ENCODE assay signal across 23 mouse cellular contexts in genomic region chr7:75478060-75478459, GRCm38 (mm10). TPM values are rescaled to one million over a fixed set of nuclear protein-coding genes. Genes with fewer than 3 reads are reported as not detected.
DNase-seq lines count a peak whose midpoint lies in the region; ATAC-seq and TF ChIP-seq lines count a peak whose summit lies in the region.
"Had no signal": no experiment of that assay in that cellular context is flagged by ENCODE, and none has a peak within 500 bp of the region (broad histone marks: within the 10 kb centered on the region; RNA-seq: fewer than 3 reads in every experiment).

No protein-coding gene starts in this region.

- no peak overlapping the region for H3K9ac ChIP-seq in CH12.LX (ENCODE audit: insufficient read depth, low read depth)
- H3K9ac ChIP-seq in hindbrain, postnatal 0 days (replicated peaks; ENCODE audit: low read length): no peak overlapping the region

- TF ChIP-seq POLR2A in CH12.LX (IDR thresholded peaks at IDR 0.05; ENCODE audit: low read depth, low read length): no peak
- no peak for TF ChIP-seq POLR2A in myocyte (IDR thresholded peaks at IDR 0.05; ENCODE audit: insufficient read length, low read depth)

- no peaks in the 10 kb centered on the region for H3K27me3 ChIP-seq in C2C12 (ENCODE audit: control insufficient read depth, insufficient read depth, insufficient read length)
- H3K27me3 ChIP-seq in CH12.LX (replicated peaks): no peaks in the 10 kb centered on the region
- H3K27me3 ChIP-seq in myocyte (ENCODE audit: control insufficient read depth, insufficient read depth, insufficient read length): no peaks in the 10 kb centered on the region
- H3K27me3 ChIP-seq in splenic B cell, adult 2 months (ENCODE audit: control insufficient read depth, insufficient read depth, low read length, poor library complexity, severe bottlenecking): no peaks in the 10 kb centered on the region
- no peaks in the 10 kb centered on the region for H3K27me3 ChIP-seq in hindbrain, postnatal 0 days (ENCODE audit: insufficient read depth, low read length)
- H3K27me3 ChIP-seq: Patski had no signal

- in situ Hi-C loops in CH12.LX (cut with MboI; ENCODE audit: low pct_ligation_motif_present, low pct_unique_long_range_greater_than_20kb, low sequenced_read_pairs): no loop called here

- no peak for TF ChIP-seq EP300 in CH12.LX (IDR thresholded peaks at IDR 0.05; ENCODE audit: low read length)

- H3K27ac ChIP-seq in CH12.LX (ENCODE audit: insufficient read depth, low read depth): no peak overlapping the region
- no peak overlapping the region for H3K27ac ChIP-seq in hindbrain, postnatal 0 days

- H3ac ChIP-seq in C2C12 (ENCODE audit: control insufficient read depth, insufficient read length, low read depth) (no peak overlapping the region), myocyte (ENCODE audit: control insufficient read depth, insufficient read length) (no peak overlapping the region)

- DNase-seq in CH12.LX (ENCODE audit: extremely low read depth): no peak
- DNase-seq in splenic B cell, adult 2 months (ENCODE audit: low read depth, low spot score): peak; percentile 30
- no peak for DNase-seq in cerebellum, adult 8-10 months
- no peak for DNase-seq in heart, adult 8-10 months (ENCODE audit: low spot score)
- no peak for DNase-seq in lung, postnatal 36 days
- no peak for DNase-seq in hindbrain, postnatal 0 days (ENCODE audit: low spot score)
- DNase-seq: adrenal gland, adult 2 months; adrenal gland, adult 8-10 months; adrenal gland, postnatal 10 days; adrenal gland, postnatal 14 days; adrenal gland, postnatal 25 days; adrenal gland, postnatal 36 days; B cell, adult 2 months; cerebellum, adult 11 months; cerebellum, adult 11-12 months; cerebellum, adult 18-20 months; cerebellum, adult 2 months had no signal

- no peak; the same call in none of the 2 replicates for TF ChIP-seq RAD21 in CH12.LX (IDR thresholded peaks at IDR 0.05; ENCODE audit: low read depth, low read length)

- TF ChIP-seq CTCF in C2C12 (IDR thresholded peaks at IDR 0.05; ENCODE audit: control insufficient read depth, insufficient read depth, insufficient read length) (no peak), CH12.LX (conservative IDR thresholded peaks at IDR 0.05 in 1 of 2, IDR thresholded peaks at IDR 0.05 in 1 of 2; ENCODE audit: low read depth in 2 of 2, low read length in 2 of 2) (peak in 1 of 2 experiments; percentile 16; a peak in 1 of 4 replicates)
- TF ChIP-seq CTCF in hindbrain, postnatal 0 days (IDR thresholded peaks at IDR 0.05; ENCODE audit: low read depth): no peak

- peaks cover 5% of the 10 kb centered on the region for H3K79me3 ChIP-seq in C2C12 (ENCODE audit: low read depth)

- 85% methylated on average over 2 of the region's 2 CpGs for WGBS in hindbrain, postnatal 0 days

- ATAC-seq in hindbrain, postnatal 0 days: no peak
- ATAC-seq: activated CD4-positive, CD25-positive, alpha-beta regulatory T cell, adult 4 months; CD4-positive, CD25-positive, alpha-beta regulatory T cell, adult 4 months; Patski had no signal

- no peak overlapping the region for H3K4me2 ChIP-seq in CH12.LX (ENCODE audit: insufficient read depth, low read depth, poor library complexity, severe bottlenecking)
- no peak overlapping the region for H3K4me2 ChIP-seq in myocyte (ENCODE audit: low read depth)
- no peak overlapping the region for H3K4me2 ChIP-seq in hindbrain, postnatal 0 days (ENCODE audit: low read depth, low read length)

- H3K4me3 ChIP-seq in C2C12 (ENCODE audit: insufficient read depth, poor library complexity, severe bottlenecking) (no peak overlapping the region), CH12.LX (replicated peaks in 1 of 3; ENCODE audit: low read depth in 2 of 3, low read length in 2 of 3, poor library complexity in 1 of 3) (no peak overlapping the region), myocyte (no peak overlapping the region)
- H3K4me3 ChIP-seq in hindbrain, postnatal 0 days (ENCODE audit: low read length): no peak overlapping the region

- peaks cover 0 to 31% of the 10 kb centered on the region in 2 experiments; a peak in 2 of 4 replicates for H3K4me1 ChIP-seq in CH12.LX (ENCODE audit: control insufficient read depth in 1 of 2, insufficient read depth in 2 of 2)
- no peaks in the 10 kb centered on the region for H3K4me1 ChIP-seq in hindbrain, postnatal 0 days (ENCODE audit: insufficient read depth, low read length)

- no peaks in the 10 kb centered on the region for H3K9me3 ChIP-seq in CH12.LX (replicated peaks; ENCODE audit: low read length)
- H3K9me3 ChIP-seq in hindbrain, postnatal 0 days (ENCODE audit: low read length): no peaks in the 10 kb centered on the region
- H3K9me3 ChIP-seq: G1E had no signal

- H3K79me2 ChIP-seq in C2C12 (ENCODE audit: control insufficient read depth, insufficient read depth) (peaks cover 52% of the 10 kb centered on the region), CH12.LX (replicated peaks; ENCODE audit: control insufficient read depth, extremely low read depth, insufficient read depth, poor library complexity, severe bottlenecking) (peaks cover 8% of the 10 kb centered on the region), myocyte (ENCODE audit: control insufficient read depth, insufficient read depth) (peaks cover 98% of the 10 kb centered on the region)

- H3K36me3 ChIP-seq in C2C12 (ENCODE audit: control insufficient read depth, insufficient read depth) (no peaks in the 10 kb centered on the region), CH12.LX (replicated peaks in 1 of 2; ENCODE audit: control insufficient read depth in 1 of 2, insufficient read depth in 1 of 2, low read length in 1 of 2) (peaks cover 0 to 27% of the 10 kb centered on the region in 2 experiments), myocyte (ENCODE audit: control insufficient read depth, insufficient read depth) (peaks cover 20% of the 10 kb centered on the region)
- H3K36me3 ChIP-seq in splenic B cell, adult 2 months (ENCODE audit: control insufficient read depth, insufficient read depth, low read length, poor library complexity, severe bottlenecking): no peaks in the 10 kb centered on the region
- H3K36me3 ChIP-seq in hindbrain, postnatal 0 days (ENCODE audit: insufficient read depth, low read length): no peaks in the 10 kb centered on the region
- H3K36me3 ChIP-seq: G1E had no signal

- dilution Hi-C loops in CH12.LX (cut with MboI; ENCODE audit: extremely low pct_ligation_motif_present, extremely low pct_unique_long_range_greater_than_20kb, low sequenced_read_pairs): no loop called here

TF ChIP-seq in C2C12, 6 proteins besides CTCF, POLR2A, EP300 and RAD21:
- TF ChIP-seq MYOD1 (IDR thresholded peaks at IDR 0.05; ENCODE audit: control insufficient read depth, insufficient read length, low read depth) (peak; percentile 30), USF1 (IDR thresholded peaks at IDR 0.05; ENCODE audit: low read depth) (no peak)

TF ChIP-seq in CH12.LX, 34 proteins besides CTCF, POLR2A, EP300 and RAD21 (continues in another document):
- TF ChIP-seq ZNF384 (IDR thresholded peaks at IDR 0.05; ENCODE audit: low read depth, low read length): no peak
- TF ChIP-seq RCOR1 (conservative IDR thresholded peaks at IDR 0.05; ENCODE audit: low read depth, low read length): no peak
- no peak for TF ChIP-seq USF2 (conservative IDR thresholded peaks at IDR 0.05; ENCODE audit: low read depth, low read length)
- no peak for TF ChIP-seq E2F4 (IDR thresholded peaks at IDR 0.05; ENCODE audit: insufficient replicate concordance, low read depth, low read length)
- no peak for TF ChIP-seq MXI1 (IDR thresholded peaks at IDR 0.05; ENCODE audit: low read depth, low read length)
- TF ChIP-seq UBTF (IDR thresholded peaks at IDR 0.05; ENCODE audit: low read depth, low read length): no peak
- TF ChIP-seq ZKSCAN1 (IDR thresholded peaks at IDR 0.05; ENCODE audit: borderline replicate concordance, low read depth, low read length): no peak
- TF ChIP-seq HCFC1 (IDR thresholded peaks at IDR 0.05; ENCODE audit: low read depth, low read length): no peak
- TF ChIP-seq MAZ (IDR thresholded peaks at IDR 0.05; ENCODE audit: low read depth, low read length): no peak
- TF ChIP-seq GABPA (IDR thresholded peaks at IDR 0.05; ENCODE audit: insufficient replicate concordance, low read depth, low read length): no peak
- no peak for TF ChIP-seq TBP (conservative IDR thresholded peaks at IDR 0.05; ENCODE audit: low read depth, low read length)
- no peak for TF ChIP-seq CHD1 (IDR thresholded peaks at IDR 0.05; ENCODE audit: low read depth, low read length)
- TF ChIP-seq CHD2 (IDR thresholded peaks at IDR 0.05; ENCODE audit: low read length): no peak
- no peak for TF ChIP-seq POLR2AphosphoS2 (IDR thresholded peaks at IDR 0.05; ENCODE audit: low read depth, low read length)

TF ChIP-seq in myocyte, 11 proteins besides CTCF, POLR2A, EP300 and RAD21:
- peak; percentile 62 for TF ChIP-seq TCF12 (IDR thresholded peaks at IDR 0.05; ENCODE audit: insufficient read depth, poor library complexity, severe bottlenecking)
- TF ChIP-seq MYOG (IDR thresholded peaks at IDR 0.05; ENCODE audit: control insufficient read depth in 1 of 3, insufficient read depth in 1 of 3, insufficient read length in 2 of 3, low read depth in 2 of 3): peak in 2 of 3 experiments; percentile 57 to 60
- no peak for TF ChIP-seq POLR2AphosphoS2 (IDR thresholded peaks at IDR 0.05; ENCODE audit: insufficient read length, low read depth)
- TF ChIP-seq E2F4 (IDR thresholded peaks at IDR 0.05; ENCODE audit: insufficient read depth): no peak
- no peak for TF ChIP-seq CEBPB (IDR thresholded peaks at IDR 0.05; ENCODE audit: insufficient read depth, poor library complexity, severe bottlenecking)
- TF ChIP-seq USF1 (IDR thresholded peaks at IDR 0.05; ENCODE audit: low read depth): peak; percentile 31
- no peak for TF ChIP-seq TCF3 (IDR thresholded peaks at IDR 0.05; ENCODE audit: insufficient read length, low read depth)
- TF ChIP-seq REST (IDR thresholded peaks at IDR 0.05; ENCODE audit: insufficient read depth, insufficient read length): no peak
- no peak for TF ChIP-seq MAX (IDR thresholded peaks at IDR 0.05; ENCODE audit: low read depth)
- TF ChIP-seq MYOD1 (IDR thresholded peaks at IDR 0.05; ENCODE audit: control insufficient read depth in 1 of 3, insufficient read length in 2 of 3, low read depth in 2 of 3): peak; percentile 72 to 88 (median 85)
- TF ChIP-seq SRF (IDR thresholded peaks at IDR 0.05; ENCODE audit: control insufficient read depth, insufficient read length, low read depth): no peak

RNA-seq across cellular contexts. Expression of gene Akap13, which starts 22.7 kb away (rescaled TPM):
- polyA plus RNA-seq in C2C12 (2012; fragmentation: generic; extraction: Trizol) (11.1 TPM), CH12.LX (2012; ENCODE audit: insufficient read length, low read depth) (28.0 and 32.5 TPM in 2 replicates), myocyte (2012; fragmentation: generic; extraction: Trizol) (13.9 TPM)
- total RNA-seq in CH12.LX (2012; rRNA removed) (27.4 and 27.7 TPM in 2 replicates), CH12.LX (2014; rRNA removed) (10.2 and 11.4 TPM in 2 replicates)
- total RNA-seq in heart, adult 8-10 months (2022): 10 to 100 TPM; 70.2 to 79.8 (median 75.9) TPM
- total RNA-seq in hindbrain, postnatal 0 days (2014; rRNA removed): 26.1 and 31.7 TPM in 2 replicates
- 13.8 and 14.3 TPM in 2 replicates for polyA plus RNA-seq in hindbrain, postnatal 0 days (2015; fragmentation: Nextera tagmentation; extraction: Ambion mirVana)
